Mouse (Mus musculus) gastrocnemius, postnatal 4 days (tissue): ENCODE measurements around the gene Gm29609. TPM values are rescaled to one million over a fixed set of nuclear protein-coding genes. Genes with fewer than 3 reads are reported as not detected.

ENCODE experiments used
- DNase-seq, 2 experiments: peaks; one replicate each; pipeline ENCODE4 v3.0.0; 2021 to 2022; ENCODE audit warnings: low spot score in 2 of 2, mixed read lengths in 2 of 2
- total RNA-seq, 2 experiments: library from RNA; stranded (reverse); gene quantifications; 2 replicates each; pipeline ENCODE4 v1.2.3; 2021

Gene Gm29609
- total RNA-seq, 2 experiments from 2014 or later: 1.6 to 4.6 TPM

DNA sequence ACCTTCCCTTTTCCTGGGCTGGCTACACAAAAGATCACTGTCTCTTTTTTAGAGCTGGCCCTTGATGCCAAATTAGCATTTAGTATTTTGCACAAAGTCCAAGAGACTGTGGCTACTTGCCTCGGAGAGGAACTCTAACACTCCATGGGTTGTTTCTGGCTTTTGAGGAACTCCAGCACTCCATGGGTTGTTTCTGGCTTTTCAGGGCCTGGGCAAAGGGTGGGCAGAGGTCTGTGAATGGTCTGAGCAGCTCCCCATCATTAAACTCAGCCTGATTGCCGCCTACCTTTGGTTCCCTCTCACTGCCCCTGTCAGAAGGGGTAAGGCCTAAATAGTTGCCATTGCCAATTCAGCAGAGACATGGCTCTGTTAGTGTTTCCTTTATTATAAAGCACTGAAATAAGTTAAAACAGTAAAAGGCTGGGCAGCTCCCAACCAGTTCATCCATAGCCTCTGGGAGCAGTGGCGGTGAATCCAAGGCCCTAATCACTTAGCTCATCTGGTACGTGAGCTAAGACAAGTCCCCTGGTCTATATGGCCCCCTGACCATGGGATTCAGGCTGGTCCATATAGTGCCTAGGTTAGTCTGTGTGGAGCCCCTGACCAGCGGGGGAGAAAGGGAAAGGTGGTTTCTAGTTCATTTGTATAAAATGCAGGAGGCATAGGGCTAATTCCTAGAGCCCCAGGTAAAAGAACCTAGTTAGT lies 19.1 kb upstream of the Gm29609 start:
- DNase-seq: no peak

DNA sequence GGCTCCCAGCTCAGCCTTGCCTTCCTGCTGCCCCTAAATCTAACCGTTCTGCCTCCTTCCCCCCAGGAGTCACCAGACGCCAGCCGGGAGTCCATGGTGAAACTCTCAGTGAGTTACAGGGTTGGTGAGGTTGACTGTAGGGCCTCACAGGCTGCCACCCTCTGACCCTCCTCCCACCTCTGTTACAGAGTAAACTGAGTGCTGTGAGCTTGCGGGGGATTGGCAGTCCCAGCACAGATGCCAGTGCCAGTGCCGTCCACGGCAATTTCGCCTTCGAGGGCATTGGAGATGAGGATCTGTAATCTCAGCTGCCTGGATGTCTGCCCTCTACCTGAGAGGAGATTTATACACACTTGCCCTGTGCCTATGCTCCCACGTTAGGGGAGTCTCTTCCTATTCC lies 18.5 kb upstream of the Gm29609 start:
- no peak for DNase-seq

DNA sequence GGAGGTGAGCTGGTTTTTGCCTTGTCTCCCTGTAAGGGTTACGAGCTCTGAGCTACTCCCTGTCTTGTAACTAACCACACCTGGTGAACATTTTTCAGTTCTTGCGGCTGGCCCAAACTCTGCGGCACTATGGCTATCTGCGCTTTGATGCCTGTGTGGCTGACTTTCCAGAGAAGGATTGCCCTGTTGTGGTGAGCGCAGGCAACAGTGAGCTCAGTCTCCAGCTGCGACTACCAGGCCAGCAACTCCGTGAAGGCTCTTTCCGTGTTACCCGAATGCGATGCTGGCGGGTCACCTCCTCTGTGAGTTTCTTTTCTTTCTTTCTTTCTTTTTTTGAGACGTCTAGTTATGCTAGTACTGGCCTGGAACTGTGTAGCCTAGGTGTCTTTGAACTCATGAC lies 17.4 kb upstream of the Gm29609 start:
- no peak for DNase-seq

DNA sequence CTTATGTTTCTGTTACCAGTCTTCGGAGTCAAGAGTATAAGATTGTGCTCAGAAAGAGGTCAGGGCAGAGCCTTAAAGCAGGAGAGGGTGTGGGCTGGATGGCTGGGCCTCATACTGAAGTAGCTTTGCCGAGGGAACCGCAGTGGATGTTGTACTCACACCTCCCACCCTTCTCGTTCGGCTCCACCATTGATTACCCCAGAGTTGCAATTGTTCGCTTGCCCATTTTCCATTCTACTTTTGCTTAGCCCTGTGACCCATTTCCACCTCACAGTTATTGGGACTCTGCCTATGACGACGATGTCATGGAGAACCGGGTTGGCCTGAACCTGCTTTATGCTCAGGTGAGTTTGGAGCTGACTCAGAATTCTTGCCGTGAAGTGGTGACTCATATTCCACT lies 16.5 kb upstream of the Gm29609 start:
- DNase-seq: no peak

DNA sequence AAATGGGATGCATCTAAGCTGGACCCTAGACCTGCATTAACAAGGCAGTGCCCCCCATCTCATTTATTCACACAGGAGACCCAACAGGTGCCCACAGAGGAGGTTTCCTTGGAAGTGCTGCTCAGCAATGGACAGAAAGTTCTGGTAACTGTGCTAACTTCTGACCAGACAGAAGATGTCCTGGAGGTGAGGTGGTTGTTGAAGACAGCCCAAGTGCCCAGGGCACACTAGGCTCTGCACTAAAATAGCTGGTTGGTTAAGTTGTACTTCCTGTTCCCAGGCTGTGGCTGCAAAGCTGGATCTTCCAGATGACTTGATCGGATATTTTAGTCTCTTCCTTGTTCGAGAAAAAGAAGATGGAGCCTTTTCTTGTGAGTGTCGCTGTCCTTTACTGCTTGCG lies 16.0 kb upstream of the Gm29609 start:
- DNase-seq: no peak

DNA sequence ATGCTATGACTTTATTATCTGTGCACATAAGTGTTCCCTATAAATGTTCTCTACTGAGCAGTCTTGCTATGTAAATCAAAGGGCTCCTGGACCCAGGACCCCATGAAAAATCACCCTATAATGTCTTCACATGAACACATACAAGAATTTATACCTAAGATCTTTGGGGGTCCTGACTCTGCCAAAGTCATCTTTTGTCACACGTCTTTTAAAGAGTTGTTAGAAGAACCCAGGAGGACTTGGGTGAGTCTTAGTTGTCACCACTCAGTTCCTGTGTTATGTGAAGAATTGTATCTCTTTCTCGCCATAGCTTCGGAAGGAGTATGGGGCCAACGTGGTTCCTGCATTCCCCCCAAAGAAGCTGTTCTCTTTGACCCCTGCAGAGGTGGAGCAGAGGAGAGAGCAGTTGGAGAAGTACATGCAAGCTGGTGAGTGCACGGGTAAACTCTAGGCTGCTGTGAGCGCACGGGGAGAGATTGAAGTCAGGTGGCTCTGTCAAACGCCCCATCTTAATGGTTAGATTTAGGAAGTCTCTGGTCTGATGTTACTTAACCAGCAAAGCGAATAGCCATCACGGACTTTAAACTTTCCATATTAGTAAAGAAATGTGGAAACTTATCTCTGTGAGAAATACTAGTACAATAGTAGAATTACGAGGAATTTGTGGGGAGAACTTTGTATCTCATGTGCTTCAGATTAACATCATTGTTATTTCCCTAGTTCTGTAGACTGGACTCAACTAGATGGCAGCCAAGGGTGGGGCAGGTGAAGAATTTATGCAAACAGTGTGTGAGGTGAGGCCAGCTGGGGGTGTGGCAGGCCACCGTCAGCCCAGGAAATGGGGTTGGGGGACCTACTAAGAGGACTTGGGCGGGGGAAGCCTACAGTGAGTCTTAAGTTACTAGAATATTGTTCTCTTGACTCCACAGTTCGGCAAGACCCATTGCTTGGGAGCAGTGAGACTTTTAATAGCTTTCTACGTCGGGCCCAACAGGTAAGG lies 15.1 kb upstream of the Gm29609 start:
- no peak for DNase-seq

DNA sequence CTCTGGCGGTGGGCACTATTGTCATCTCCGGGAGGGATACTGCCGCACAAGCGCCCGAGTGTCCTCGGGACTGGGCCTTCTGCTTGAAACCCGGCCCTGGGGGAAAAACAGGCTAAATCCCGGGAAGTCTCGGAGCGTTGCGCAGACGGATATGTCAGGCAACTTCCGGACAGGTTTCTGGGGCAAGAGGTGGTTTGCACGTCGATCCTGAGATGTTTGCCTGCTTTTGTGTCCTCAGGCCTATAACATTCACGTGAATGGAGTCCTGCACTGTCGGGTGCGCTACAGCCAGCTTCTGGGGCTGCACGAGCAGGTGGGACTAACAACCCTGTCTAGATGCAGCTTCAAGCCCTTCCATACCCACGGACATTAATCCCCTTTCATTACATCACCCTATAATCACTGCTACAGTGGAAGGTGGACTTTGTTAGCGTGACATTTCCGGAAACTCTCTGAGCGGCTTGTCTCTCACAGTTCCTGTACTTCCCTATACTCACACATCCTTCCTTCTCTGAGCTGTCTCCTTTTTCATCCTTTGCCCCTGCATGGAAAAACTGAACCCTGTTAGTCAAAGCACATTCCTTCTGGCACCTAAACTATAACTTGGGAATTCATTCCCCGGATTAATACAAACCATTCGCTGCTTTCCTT lies 14.0 kb upstream of the Gm29609 start:
- DNase-seq: no peak

DNA sequence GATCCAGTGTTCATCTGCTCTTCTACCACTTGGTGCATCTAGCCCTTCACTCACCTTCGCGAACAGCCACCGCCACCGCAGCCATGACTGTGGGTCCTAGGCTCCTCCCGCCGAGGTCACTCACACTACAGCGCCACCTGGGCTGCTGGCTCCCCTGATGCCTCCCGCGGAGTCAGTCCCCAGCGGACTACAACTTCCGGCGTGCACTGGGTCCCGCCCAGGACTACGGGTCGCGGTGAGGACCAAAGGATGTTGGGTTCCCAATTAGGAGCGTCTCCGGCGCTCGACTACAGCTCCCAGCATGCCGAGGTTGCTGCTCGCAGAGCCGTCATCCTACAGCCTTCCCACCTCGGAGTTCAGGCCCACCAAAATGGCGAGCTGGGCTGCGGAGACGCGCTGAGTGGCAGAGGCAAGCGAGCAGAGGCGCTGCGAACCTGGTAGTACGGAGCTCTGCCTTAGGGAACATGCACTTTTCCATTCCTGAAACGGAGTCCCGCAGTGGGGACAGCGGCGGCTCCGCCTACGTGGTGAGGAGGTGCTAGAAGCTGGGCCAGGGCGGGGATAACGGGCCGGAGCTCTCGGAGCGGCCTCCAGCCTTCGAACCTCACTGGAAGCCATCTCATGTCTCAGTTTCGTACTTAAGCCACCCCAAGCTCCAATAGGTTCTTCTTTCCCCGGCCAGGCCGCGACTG lies 13.4 kb upstream of the Gm29609 start, which contains the start of the genes Snx17 and Eif2b4:
TSS of gene Snx17 (plus strand) at position 289 of the 692 bp plus-strand sequence.
TSS of gene Eif2b4 (minus strand) at position 492 of the 692 bp plus-strand sequence.
- peak; percentile 94 to 99 for DNase-seq

DNA sequence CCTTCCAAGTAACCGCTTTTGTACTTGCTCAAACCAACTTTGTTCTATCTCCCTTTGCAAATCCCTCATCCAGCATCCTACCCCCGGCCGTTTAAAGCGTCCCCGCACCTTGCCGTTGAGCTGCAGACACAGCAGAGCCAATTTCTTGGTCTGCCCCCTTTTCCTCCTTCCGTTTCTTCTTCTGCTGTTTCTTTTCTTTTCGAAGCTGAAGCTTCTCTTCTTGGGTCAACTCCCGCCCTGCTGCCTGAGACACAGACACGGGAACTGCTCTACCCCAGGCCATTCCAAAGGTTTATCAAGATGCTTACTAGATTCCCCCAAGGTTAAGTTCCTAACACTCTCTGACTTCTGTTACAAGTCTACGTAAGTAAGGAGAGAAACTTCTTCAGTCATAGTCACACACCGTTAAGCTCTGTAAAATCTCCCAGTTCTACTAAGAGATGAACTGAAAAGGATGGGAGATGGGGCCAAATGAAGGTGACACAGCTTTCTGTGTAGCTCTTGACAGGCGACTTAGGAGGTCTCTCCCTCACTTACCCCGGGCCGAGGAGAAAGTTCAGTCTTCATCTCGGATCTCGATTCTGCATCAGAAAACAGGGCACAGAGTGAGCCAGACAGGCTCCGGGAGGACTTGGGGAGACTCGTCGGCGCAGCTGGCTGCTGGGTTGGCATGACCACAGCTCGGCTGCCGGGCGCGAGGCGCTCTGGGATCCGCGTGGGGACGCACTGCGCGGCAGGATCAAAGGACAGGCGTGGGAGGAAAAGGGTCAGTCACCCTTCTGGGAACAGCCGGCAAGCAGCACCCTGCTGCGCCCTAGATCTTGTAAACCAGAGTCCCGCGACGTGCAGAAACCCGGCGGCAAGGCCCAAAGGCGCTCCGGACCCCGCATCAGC lies 12.6 kb upstream of the Gm29609 start:
- peak in 1 of 2 experiments; percentile 75 for DNase-seq

DNA sequence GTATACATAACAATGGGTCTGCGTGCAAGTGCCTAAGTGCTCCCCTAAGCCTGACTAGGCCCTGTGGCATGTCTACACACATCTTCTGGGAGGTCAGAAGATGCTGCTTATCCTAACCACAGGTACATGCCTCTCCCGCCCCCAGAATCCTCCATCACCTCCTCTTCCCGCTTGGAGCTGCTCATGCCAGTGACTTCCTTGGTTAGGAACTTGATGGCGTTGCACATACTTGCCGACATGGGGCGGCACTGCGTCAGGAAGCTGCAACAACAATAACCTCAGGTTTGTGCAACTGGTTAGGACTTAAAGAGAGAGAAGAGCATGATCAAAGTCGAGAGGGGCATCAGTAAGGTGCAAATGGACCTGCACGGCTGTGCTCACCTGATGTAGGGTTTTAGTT lies 10.5 kb upstream of the Gm29609 start:
- no peak for DNase-seq

DNA sequence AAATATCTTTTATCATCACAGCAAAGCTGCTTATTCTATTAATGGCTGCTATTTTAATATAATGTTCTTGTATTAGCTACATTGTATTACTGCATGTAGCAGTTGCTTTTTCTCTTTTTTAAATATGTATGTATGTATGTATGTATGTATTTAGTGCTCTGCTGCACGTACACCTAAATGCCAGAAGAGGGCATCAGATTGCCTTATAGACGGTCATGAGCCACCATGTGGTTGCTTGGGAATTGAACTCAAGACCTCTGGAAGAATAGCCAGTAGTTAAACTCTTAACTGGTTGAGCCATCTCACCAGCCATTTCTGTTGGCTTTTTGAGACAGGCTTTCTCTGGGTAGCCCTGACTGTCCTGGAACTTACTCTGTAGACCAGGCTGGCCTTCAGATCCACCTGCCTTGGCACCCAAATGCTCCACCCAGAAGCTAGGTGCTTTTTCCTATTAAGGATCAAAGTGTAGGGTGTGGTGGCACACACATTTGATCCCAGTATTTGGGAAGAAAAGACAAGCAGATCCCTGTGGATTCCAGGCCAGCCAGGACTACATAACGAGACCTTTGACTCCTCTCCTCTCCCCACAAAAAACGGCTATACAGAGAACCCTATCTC lies 8.6 kb upstream of the Gm29609 start:
- no peak for DNase-seq

DNA sequence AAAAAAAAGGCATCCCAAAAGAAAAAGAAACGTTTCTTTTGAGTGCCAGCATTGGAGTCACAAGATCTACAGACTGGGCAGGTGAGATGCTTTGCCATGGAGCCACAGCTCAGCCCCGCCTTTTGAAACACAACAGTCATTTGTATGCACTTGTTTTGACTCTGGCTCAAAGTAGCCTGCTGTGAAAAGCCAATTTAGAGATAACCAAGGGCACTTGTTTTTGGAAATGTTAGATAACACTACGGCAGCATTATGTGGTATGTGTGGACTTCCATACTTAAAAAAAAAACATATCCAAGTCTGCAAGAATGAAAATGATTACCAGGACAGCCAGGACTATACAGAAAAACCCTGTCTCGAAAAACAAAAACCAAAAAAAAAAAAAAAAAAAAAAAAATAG lies 4.0 kb upstream of the Gm29609 start:
- DNase-seq: no peak

DNA sequence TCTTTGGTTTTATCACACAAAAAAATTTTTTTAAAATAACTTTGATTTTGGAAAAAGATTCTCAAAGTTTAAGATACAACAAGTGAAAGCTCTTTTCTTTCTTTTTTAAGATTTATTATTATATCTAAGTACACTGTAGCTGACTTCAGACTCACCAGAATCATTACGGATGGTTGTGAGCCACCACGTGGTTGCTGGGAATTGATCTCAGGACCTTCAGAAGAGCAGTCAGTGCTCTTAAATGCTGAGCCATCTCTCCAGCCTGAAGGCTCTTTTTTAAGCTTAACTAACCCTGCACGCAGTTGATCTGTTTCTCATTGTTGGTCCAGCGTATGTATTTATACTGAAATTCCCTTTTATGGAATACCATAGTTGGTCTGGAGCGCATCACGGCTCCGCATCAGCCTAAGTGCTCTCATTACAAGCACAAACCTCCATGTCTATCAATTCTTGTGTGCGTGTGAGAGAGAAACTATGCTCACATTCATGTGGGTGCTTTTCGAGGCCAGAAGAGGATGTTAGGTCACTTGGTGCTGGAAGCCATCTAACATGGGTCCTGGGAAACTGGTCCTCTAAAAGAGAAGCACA lies 1.6 kb upstream of the Gm29609 start:
- no peak for DNase-seq

DNA sequence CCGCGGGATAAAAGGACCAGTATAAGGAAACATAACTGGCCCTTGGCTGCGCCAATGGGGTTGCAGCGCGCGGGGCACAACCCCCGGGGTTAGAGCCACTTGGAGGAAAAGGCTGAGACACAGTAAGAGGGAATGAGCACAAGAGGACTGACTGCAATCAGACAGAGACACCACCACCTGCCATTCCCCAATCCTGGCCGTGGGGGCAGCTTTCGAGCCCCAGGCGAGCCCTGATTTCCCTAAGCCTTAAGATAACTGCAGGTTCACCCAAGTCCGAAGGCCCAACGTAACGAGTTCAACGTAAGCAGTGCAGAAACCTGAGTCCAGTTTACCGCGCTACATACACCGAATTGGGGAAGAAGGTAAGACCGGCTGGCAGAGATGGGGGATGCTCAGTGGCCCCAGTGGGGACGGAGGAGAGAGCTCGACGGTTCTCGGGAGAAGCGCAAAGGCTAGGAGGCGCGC lies 378 bp downstream of the Gm29609 start:
- no peak for DNase-seq

DNA sequence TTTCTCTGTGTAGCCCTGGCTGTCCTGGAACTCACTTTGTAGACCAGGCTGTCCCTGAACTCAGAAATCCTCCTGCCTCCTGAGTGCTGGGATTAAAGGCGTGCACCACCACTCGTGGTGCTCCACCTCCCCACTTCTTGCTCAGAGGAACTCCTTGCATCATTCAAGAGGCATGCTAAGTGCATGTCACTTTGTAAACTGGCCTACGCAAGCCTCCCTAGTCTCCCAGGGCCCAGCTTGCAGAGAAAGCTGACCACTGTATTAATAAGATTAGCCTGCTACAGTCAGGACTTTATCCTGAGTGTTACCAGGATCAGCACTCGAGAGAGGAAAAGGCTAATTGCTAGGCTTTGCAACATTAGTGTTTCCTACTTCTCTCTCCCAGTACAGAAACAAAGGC lies 11.1 kb downstream of the Gm29609 start:
- no peak for DNase-seq

DNA sequence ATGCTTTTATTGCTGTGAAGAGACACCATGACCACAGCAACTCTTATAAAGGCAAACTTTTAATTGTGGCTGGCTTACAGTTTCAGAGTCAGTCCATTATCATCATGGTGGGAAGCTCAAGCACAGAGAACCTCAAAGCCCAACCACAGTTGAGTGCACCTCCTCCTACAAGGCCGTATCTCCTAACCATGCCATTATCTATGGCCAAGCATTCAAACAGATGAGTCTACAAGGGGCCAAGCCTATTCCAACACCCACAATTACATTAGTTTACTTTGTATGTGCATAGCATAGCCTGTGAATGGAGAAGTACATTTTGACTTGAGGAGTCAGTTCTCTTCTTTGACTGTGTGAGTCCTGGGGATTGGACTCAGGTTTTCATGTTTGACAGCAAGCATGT lies 14.8 kb downstream of the Gm29609 start:
- no peak for DNase-seq

DNA sequence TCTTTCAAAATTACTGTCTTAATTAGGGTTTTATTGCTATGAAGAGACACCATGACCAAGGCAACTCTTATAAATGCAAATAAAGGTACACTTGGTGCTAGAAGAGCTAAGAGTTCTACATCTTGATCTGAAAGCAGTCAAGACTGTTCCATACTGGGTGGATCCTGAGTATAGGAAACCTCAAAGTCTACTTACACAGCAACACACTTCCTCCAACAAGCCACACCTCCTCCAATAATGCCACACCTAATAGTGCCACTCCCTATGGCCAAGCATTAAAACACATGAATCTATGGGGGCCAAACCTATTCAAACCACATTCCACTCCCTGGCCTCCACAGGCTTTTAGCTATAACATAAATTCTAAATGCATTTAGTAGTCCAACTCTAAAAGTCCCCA lies 17.2 kb downstream of the Gm29609 start:
- no peak for DNase-seq

DNA sequence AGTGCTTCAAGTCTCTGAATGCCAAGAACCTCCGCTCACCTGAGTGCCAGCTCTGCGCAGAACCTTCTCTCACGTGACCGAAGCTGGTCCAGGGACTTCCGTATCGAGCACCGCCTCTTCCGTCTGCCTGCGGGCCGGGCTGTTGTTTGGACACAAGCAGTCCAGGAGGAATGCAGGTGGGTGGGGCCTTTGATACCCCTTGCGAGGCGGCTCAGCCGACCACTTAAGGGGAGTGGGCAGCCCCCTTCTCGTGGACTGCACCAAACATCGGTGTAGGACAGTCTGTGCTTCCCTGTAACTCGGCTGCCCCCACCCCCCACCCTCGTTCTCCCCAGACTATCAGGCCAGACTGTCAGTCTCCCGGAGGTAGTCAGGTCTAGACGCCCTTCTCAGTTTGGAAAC lies 25.6 kb downstream of the Gm29609 start, which contains the start of gene Mpv17:
TSS of gene Mpv17 (minus strand) at position 100 of the 402 bp plus-strand sequence.
- peak; percentile 48 to 79 for DNase-seq
